Mouse (Mus musculus) brown adipose tissue, adult 24 weeks (tissue): ENCODE measurements around the gene Ddo. TPM values are rescaled to one million over a fixed set of nuclear protein-coding genes. Genes with fewer than 3 reads are reported as not detected.

ENCODE experiments used
- H3K27ac ChIP-seq: fragments of 200-500 bp; replicated peaks from 2 replicates; pipeline ENCODE4 v1.5.1; 2012; ENCODE audit warnings: low read depth, mild to moderate bottlenecking, low read length
- H3K4me1 ChIP-seq: fragments of 200-500 bp; 2 replicates; pipeline ENCODE4 v1.6.1; 2012; ENCODE audit warnings: low read length, mixed read lengths; ENCODE audit not compliant: control insufficient read depth, insufficient read depth, insufficient read length
- H3K4me3 ChIP-seq: fragments of 200-500 bp; 2 replicates; pipeline ENCODE4 v1.5.1; 2012; ENCODE audit warnings: low read depth, mild to moderate bottlenecking, low read length, moderate library complexity; ENCODE audit not compliant: insufficient read depth
- polyA plus RNA-seq: library from polyadenylated mRNA; stranded (reverse); fragments of >200 nt; gene quantifications from 2 replicates; pipeline ENCODE4 v1.2.4, GENCODE M21; 2012; ENCODE audit not compliant: missing spikeins, insufficient read depth, insufficient read length

Gene Ddo
- polyA plus RNA-seq, 1 experiment, result 60.0 TPM

DNA sequence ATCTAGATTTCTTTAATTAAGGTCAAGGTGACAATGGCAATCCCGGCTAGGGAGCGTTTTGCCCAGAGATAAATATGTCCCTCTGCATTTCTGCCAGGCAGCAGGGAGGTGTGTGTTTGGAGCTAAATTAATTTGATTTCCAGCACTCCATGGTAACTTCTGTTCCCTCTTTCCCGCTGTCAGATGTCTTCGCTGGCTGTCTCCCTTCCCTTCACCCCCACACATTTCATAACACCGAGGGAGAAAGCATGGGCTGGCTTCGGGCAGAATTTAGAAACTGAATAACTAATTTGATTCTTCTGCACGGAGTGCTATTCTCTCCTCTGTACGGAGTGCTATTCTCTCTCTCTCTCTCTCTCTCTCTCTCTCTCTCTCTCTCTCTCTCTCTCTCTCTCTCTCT is 52.7 kb downstream of the Ddo start:
- H3K27ac ChIP-seq, result no peak overlapping the region
- H3K4me3 ChIP-seq, result no peak overlapping the region
- no peaks in the 10 kb centered on the region for H3K4me1 ChIP-seq

DNA sequence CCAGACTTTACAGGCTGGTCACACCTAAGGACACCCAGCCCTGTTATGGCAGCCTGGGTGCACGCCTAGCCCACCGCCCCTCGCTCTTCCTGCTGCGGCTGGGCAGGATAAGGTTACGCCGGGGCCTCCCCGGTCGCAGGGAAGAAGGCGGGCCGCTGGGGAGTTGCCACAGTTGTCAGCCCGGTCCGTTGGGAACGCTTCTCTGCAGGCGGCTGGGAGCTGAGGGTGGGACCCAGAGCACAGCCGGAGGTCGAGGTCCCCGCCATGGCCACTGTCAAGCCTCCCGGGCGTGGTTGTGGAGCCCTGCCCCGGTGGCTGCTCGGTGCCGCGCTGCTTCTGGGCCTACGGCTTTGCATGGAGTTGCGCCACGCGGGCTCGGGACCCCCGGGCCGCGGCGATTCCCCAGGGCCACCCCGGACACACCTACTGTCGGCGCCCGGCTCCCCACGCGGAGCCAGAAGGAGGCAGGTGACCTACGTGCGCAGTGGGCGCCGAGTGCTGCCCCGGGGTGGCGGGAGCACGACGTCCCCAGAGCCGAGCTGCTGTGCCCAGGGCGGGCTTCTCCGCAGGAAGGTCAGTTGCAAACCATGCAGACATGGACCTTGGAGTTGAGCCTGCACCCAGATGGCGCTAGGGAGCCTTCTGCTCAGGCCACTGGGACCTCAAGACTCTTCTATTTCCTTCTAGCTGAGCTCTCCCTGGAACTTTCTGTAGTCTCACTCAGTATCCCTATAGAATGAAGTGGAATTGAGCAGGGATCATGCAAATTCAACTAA is 53.5 kb downstream of the Ddo start, which contains the start of gene Mettl24:
Gene Mettl24, plus strand, starts transcription at position 191 of the 776 bp plus-strand sequence.
- Histone ChIP-seq H3K4me3 (peak within 1 kb of the TSS; percentile 59), H3K4me1 (no peaks in the 10 kb centered on the region), H3K27ac (peak within 1 kb of the TSS; percentile 5; the same call in 1 of the 2 replicates)

DNA sequence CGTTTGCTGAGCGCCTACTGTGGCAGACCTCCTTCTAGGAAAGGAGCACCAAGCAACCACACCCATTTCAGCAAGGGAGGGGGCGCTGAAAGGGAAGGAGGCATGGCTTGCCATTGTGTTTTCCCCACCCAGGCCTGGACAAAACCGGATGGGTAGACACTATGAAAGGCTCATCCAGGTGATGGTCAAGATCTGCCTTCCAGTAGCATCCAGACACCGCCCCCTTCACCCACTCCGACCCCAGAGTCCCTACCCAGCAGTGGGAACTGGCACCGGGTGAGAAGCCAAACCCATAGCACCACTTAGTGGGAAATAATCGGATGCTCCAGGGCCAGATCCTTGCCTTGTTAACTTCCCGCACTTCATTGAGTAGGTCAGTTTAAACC is 54.0 kb downstream of the Ddo start:
- Histone ChIP-seq H3K27ac (no peak overlapping the region), H3K4me3 (peak overlapping the region; percentile 59; the same call in 1 of the 2 replicates), H3K4me1 (no peaks in the 10 kb centered on the region)

DNA sequence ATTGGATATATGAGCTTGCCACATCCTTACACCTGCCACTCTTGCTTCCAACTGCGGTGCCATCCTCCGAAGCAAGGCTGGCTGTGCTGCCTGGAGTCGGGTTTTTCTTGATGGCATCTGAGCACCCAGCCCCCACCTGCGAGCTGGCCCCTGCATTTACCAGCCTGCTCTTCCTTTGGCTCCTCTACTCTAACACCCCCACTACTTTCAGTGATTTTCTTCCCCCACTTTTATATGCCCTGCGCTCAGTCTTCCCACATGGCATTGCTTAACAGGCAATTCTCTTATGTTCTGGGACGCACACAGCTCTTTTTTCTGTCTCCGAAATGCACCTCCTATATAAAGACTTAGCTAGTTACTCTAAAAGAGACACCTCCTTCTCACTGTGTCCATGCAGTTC is 54.5 kb downstream of the Ddo start:
- no peaks in the 10 kb centered on the region for H3K4me1 ChIP-seq

GRCm38 (mm10) chr10:40685641-40686040 is 55.8 kb downstream of the Ddo start:
- H3K27ac ChIP-seq, result no peak overlapping the region
- no peaks in the 10 kb centered on the region for H3K4me1 ChIP-seq
- no peak overlapping the region for H3K4me3 ChIP-seq

More for the DNA sequence above, 54.5 kb downstream of the Ddo start:
- Histone ChIP-seq H3K4me3 (no peak overlapping the region), H3K27ac (no peak overlapping the region)

DNA sequence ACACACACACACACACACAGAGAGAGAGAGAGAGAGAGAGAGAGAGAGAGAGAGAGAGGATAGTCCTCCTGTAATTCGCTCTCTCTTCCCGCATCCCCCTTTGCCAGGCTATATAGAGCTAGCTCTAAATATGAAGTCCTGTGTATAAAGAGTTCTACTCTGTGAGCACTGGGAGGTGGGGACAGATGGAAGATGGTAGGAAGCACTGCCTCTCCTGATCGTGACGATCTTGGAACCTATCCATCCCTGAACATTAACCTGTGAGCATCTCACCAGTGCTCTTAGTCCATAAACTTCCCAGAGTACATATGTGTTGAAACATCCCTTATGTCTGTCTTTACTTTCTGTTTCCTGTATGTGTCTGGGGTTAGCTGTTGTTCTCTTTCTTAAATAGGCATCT is 57.2 kb downstream of the Ddo start:
- H3K27ac ChIP-seq, result no peak overlapping the region
- H3K4me3 ChIP-seq, result no peak overlapping the region
- H3K4me1 ChIP-seq, result no peaks in the 10 kb centered on the region

GRCm38 (mm10) chr10:40687407-40687806 is 57.6 kb downstream of the Ddo start:
- Histone ChIP-seq H3K4me1 (no peaks in the 10 kb centered on the region), H3K4me3 (no peak overlapping the region), H3K27ac (no peak overlapping the region)

DNA sequence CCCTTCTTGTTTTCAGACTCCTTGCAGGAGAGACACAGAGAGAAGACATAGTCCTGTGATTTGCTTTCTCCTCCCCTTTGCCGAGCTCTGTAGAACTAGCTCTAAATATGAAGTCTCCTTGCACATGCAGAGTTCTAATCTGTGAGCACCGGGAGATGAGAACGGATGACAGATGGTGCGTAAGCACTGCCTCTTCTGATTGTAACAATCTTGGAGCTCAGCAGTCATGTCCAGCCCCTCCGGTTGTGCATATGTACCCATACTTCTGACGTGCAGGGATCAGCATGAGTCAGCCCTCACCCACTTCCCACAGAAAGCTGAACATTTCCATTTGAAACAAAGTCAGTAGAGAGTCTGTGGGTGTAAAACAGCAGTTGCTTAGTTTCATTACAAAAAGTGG is 58.5 kb downstream of the Ddo start:
- Histone ChIP-seq H3K4me3 (no peak overlapping the region), H3K4me1 (no peaks in the 10 kb centered on the region), H3K27ac (no peak overlapping the region)

GRCm38 (mm10) chr10:40688873-40689272 is 59.1 kb downstream of the Ddo start:
- Histone ChIP-seq H3K27ac (no peak overlapping the region), H3K4me3 (no peak overlapping the region), H3K4me1 (no peaks in the 10 kb centered on the region)

GRCm38 (mm10) chr10:40698652-40699051 is 68.8 kb downstream of the Ddo start:
- Histone ChIP-seq H3K4me3 (no peak overlapping the region), H3K4me1 (no peaks in the 10 kb centered on the region), H3K27ac (no peak overlapping the region)

DNA sequence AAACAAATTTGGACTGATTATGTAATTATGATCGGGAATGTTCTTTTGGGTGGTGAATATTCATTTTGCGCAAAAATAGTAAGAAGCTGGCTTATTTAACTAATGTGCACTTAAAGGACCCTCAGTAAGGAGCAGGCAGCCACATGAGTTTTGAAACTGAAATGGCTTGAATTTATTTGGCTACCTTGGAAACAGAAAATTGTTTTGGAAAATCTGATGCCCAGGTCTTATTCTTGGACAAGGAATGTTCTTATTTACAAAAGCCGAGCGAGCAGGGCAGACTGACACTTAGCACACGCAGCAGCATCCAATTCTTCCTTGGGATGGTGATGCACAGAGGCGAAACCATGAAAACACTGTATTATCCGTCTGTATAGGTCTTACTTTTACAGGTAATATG is 81.3 kb downstream of the Ddo start:
- no peaks in the 10 kb centered on the region for H3K4me1 ChIP-seq
- H3K4me3 ChIP-seq, result no peak overlapping the region
- H3K27ac ChIP-seq, result no peak overlapping the region

DNA sequence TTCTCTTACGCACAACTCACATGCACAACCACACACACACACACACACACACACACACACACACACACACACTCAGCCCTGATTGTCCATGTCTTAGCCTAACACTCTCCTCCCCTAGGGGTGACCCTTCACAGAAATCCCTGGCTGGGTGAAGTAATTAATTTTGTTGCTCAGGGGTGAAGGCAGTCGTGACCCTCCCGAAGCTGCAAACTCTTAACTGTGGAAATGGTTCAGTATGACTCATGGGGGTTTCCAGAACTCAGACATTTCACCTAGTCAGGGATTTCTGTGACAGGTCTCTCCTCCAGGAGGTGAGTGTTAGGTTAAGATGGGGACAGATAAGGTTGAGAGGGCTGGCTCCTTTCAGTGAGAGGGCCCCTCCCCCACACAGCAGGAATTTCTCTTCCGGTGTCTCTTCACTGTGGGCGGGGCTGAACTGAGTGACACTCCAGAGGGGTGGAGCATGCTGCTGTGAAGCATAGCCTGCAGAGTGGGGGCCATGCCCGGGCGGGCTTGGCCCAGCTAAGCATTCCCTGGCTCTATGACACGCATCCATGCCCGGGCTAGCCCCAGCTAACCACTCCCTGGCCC is 83.3 kb downstream of the Ddo start:
- Histone ChIP-seq H3K4me3 (no peak overlapping the region), H3K4me1 (no peaks in the 10 kb centered on the region), H3K27ac (no peak overlapping the region)

DNA sequence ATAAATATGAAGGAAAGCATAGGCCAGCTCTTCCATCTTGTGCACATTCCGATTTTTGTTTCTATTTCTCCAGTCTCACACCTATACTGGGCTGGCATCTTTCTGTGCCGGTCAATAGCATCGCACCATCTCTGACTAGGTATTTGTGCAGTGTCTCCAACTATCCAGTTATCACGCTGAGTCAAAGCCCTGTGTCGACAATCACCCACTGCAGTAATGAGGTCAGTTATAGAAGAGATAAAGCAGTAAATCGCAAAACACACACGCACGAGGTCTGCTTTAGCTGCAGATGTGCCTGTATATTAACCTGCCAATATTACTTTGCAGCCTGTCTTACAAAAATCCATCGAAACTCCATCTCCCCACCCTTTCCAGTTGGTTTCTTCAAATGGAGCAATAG is 84.0 kb downstream of the Ddo start:
- Histone ChIP-seq H3K4me3 (no peak overlapping the region), H3K4me1 (no peaks in the 10 kb centered on the region), H3K27ac (no peak overlapping the region)

GRCm38 (mm10) chr10:40715151-40715550 is 85.3 kb downstream of the Ddo start:
- Histone ChIP-seq H3K27ac (no peak overlapping the region), H3K4me1 (no peaks in the 10 kb centered on the region), H3K4me3 (no peak overlapping the region)

DNA sequence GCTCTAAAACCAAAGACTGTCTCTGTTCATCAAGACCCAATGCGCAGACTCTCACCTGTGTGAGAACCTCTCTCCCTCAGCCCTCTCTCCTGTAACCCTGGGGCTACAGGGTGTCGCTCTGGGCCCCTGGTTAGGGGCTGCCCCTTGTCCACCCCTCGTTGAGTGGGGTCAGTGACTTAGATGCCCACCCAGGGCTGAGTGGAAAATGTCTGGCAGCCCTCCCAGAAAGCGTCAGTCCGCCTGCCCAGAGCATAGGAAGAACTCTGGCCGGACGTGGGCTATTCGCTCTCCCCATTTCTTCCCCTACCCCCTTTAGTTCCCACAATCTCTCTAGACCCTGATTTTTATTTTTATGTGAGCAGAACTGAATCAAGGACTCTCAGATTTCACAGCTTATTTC is 86.5 kb downstream of the Ddo start:
- H3K4me1 ChIP-seq, result no peaks in the 10 kb centered on the region

GRCm38 (mm10) chr10:40716713-40717112 is 86.9 kb downstream of the Ddo start:
- Histone ChIP-seq H3K4me3 (no peak overlapping the region), H3K4me1 (no peaks in the 10 kb centered on the region), H3K27ac (no peak overlapping the region)

More for the DNA sequence above, 86.5 kb downstream of the Ddo start:
- Histone ChIP-seq H3K4me3 (no peak overlapping the region), H3K27ac (no peak overlapping the region)
